Mouse (Mus musculus) effector memory CD4-positive, alpha-beta T cell, adult 5 months (primary cell): Measurements from ENCODE around the gene Tmem63a. TPM values are rescaled to one million over a fixed set of nuclear protein-coding genes. Genes with fewer than 3 reads are reported as not detected.

Experiments used
- polyA plus RNA-seq: library from polyadenylated mRNA; unstranded; fragments of 100-300 nt; shearing (Covaris generic); gene quantifications from one replicate; pipeline ENCODE4 v1.2.1, GENCODE M21; 2017

Gene Tmem63a
- polyA plus RNA-seq: 35.5 TPM

GRCm38 (mm10) chr1:180942166-180943031 is at the start of gene Tmem63a:
Gene Tmem63a, plus strand, starts transcription at chr1:180942344.

GRCm38 (mm10) chr1:180892808-180893207 is 49.3 kb upstream of the Tmem63a start, which contains the start of gene Lefty2:
Gene Lefty2, plus strand, starts transcription at chr1:180893108.

GRCm38 (mm10) chr1:180904039-180904814 is 37.9 kb upstream of the Tmem63a start, which contains the start of gene Pycr2:
Gene Pycr2, plus strand, starts transcription at chr1:180904293.

GRCm38 (mm10) chr1:180934467-180935419 is 7.4 kb upstream of the Tmem63a start, which contains the start of gene Lefty1:
Gene Lefty1, plus strand, starts transcription at chr1:180935022.

GRCm38 (mm10) chr1:181020756-181021487 is 78.8 kb downstream of the Tmem63a start, which contains the start of gene Ephx1:
Gene Ephx1, minus strand, starts transcription at chr1:181020904.

Other genes with a start within 250 kb of the Tmem63a start
- not detected for gene Mixl1, start 245.3 kb upstream of the Tmem63a start, polyA plus RNA-seq
- 53.9 TPM for gene Acbd3, start 216.3 kb upstream of the Tmem63a start, polyA plus RNA-seq
- 1,073 TPM for gene H3f3a, start 128.4 kb upstream of the Tmem63a start, polyA plus RNA-seq
- 82.3 TPM for gene Sde2, start 91.2 kb upstream of the Tmem63a start, polyA plus RNA-seq
- gene Lefty2, start 49.2 kb upstream of the Tmem63a start, polyA plus RNA-seq: not detected
- 51.5 TPM for gene Pycr2, start 38.1 kb upstream of the Tmem63a start, polyA plus RNA-seq
- 0.31 TPM for gene Lefty1, start 7.3 kb upstream of the Tmem63a start, polyA plus RNA-seq
- 56.8 TPM for gene Ephx1, start 78.6 kb downstream of the Tmem63a start, polyA plus RNA-seq
- not detected for gene 9130409I23Rik, start 108.9 kb downstream of the Tmem63a start, polyA plus RNA-seq
- gene Nvl, start 201.9 kb downstream of the Tmem63a start, polyA plus RNA-seq: 26.2 TPM
- 40.3 TPM for gene Cnih4, start 202.3 kb downstream of the Tmem63a start, polyA plus RNA-seq